ENCODE assay signal across 22 mouse cellular contexts in the genomic region with DNA sequence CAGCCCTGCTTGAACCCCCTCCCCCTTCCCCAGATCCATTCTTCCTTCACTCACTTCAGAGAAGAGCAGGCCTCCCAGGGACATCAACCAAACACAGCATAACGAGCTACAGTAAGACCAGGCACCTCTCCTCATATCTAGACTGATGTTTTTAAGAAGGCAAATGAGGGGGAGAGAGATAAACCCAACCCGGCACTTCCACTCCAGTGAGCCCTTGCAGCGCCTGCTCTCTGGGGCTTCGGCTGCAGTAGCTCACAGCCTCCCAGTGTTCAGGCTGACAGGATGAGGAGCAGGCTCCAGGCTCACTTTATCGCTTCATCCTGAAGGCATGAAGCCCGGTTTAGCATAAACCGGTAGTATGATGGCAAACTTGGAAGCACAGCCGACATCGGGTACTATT.
DNase-seq lines count a peak whose midpoint lies in the region; ATAC-seq lines count a peak whose summit lies in the region.
"Had no signal": no experiment of that assay in that cellular context is flagged by ENCODE, and none has a peak within 500 bp of the region (broad histone marks: within the 10 kb centered on the region; RNA-seq: fewer than 3 reads in every experiment).

No protein-coding gene starts in this region.

- no peaks in the 10 kb centered on the region for H3K9me3 ChIP-seq in midbrain, embryonic 15.5 days
- H3K9me3 ChIP-seq in midbrain, embryonic 10.5 days (replicated peaks) = no peaks in the 10 kb centered on the region
- H3K9me3 ChIP-seq in hindbrain, embryonic 11.5 days (ENCODE audit: control insufficient read depth, low read length) = no peaks in the 10 kb centered on the region
- H3K9me3 ChIP-seq: embryonic facial prominence, embryonic 12.5 days; heart, embryonic 10.5 days; heart, embryonic 15.5 days had no signal

- no peak overlapping the region for H3K4me2 ChIP-seq in midbrain, embryonic 15.5 days
- no peak overlapping the region for H3K4me2 ChIP-seq in hindbrain, embryonic 11.5 days (replicated peaks; ENCODE audit: low read depth, low read length)
- H3K4me2 ChIP-seq: embryonic facial prominence, embryonic 12.5 days; heart, embryonic 15.5 days; hindbrain, embryonic 14.5 days had no signal

- 0 out of 2 replicates have a peak, but pooled peaks cover 3% of the 10 kb centered on the region for H3K27me3 ChIP-seq in midbrain, embryonic 15.5 days (replicated peaks)
- peaks cover 88% of the 10 kb centered on the region for H3K27me3 ChIP-seq in midbrain, embryonic 10.5 days (ENCODE audit: low read depth, poor library complexity, severe bottlenecking)
- peaks cover 4% of the 10 kb centered on the region; the same call in 1 of the 2 replicates for H3K27me3 ChIP-seq in hindbrain, embryonic 11.5 days (ENCODE audit: control insufficient read depth, insufficient read depth, low read length)

- H3K36me3 ChIP-seq in midbrain, embryonic 15.5 days (replicated peaks) = no peaks in the 10 kb centered on the region
- no peaks in the 10 kb centered on the region for H3K36me3 ChIP-seq in midbrain, embryonic 10.5 days
- H3K36me3 ChIP-seq in hindbrain, embryonic 11.5 days (ENCODE audit: control insufficient read depth, insufficient read depth, low read length) = no peaks in the 10 kb centered on the region
- H3K36me3 ChIP-seq: embryonic facial prominence, embryonic 12.5 days; G1E; heart, embryonic 10.5 days; heart, embryonic 15.5 days had no signal

- H3K9ac ChIP-seq in midbrain, embryonic 15.5 days = 0 out of 2 replicates have a peak overlapping the region, but pooled peaks have one; percentile 19
- H3K9ac ChIP-seq in hindbrain, embryonic 11.5 days (ENCODE audit: low read depth, low read length) = no peak overlapping the region
- H3K9ac ChIP-seq: embryonic facial prominence, embryonic 12.5 days; heart, embryonic 15.5 days; hindbrain, embryonic 14.5 days had no signal

- 17% methylated on average over 9 of the region's 9 CpGs for WGBS in midbrain, embryonic 15.5 days
- 28% methylated on average over 9 of the region's 9 CpGs for WGBS in midbrain, embryonic 10.5 days
- WGBS in hindbrain, embryonic 11.5 days = 45% methylated on average over 9 of the region's 9 CpGs

- peak; percentile 54 for ATAC-seq in midbrain, embryonic 15.5 days (replicated peaks)
- ATAC-seq in hindbrain, embryonic 11.5 days (ENCODE audit: low FRiP score) = no peak
- ATAC-seq: CD4-positive, CD25-positive, alpha-beta regulatory T cell, adult 4 months had no signal

- peaks cover 15% of the 10 kb centered on the region for H3K4me1 ChIP-seq in midbrain, embryonic 15.5 days
- H3K4me1 ChIP-seq in midbrain, embryonic 10.5 days = peaks cover 21% of the 10 kb centered on the region
- no peaks in the 10 kb centered on the region for H3K4me1 ChIP-seq in hindbrain, embryonic 11.5 days (replicated peaks; ENCODE audit: control insufficient read depth, insufficient read depth, low read length)

- H3K4me3 ChIP-seq in midbrain, embryonic 15.5 days = no peak overlapping the region
- H3K4me3 ChIP-seq in midbrain, embryonic 10.5 days = no peak overlapping the region
- H3K4me3 ChIP-seq in hindbrain, embryonic 11.5 days (ENCODE audit: low read depth, low read length) = no peak overlapping the region
- H3K4me3 ChIP-seq: embryonic facial prominence, embryonic 12.5 days; heart, embryonic 10.5 days; heart, embryonic 15.5 days had no signal

- DNase-seq in embryo, embryonic 10 days (ENCODE audit: low spot score) = peak; percentile 20
- DNase-seq in embryo, embryonic 10.5 days (ENCODE audit: low spot score) = no peak
- peak; percentile 15 for DNase-seq in kidney, postnatal 10 days
- DNase-seq in kidney, adult 9 months = no peak
- no peak for DNase-seq in midbrain, embryonic 10.5 days (ENCODE audit: low spot score)
- DNase-seq in retina, postnatal 1 day = peak; percentile 42
- DNase-seq in hindbrain, embryonic 11.5 days (ENCODE audit: low spot score) = no peak
- DNase-seq: adrenal gland, postnatal 10 days; B cell, adult 2 months; cerebellum, adult 11-12 months; cerebellum, adult 9-10 months; cerebellum, postnatal 25 days; gastrocnemius, postnatal 36 days; heart, adult 11 months; heart, postnatal 14 days had no signal

- peak overlapping the region; percentile 39; the same call in 1 of the 2 replicates for H3K27ac ChIP-seq in midbrain, embryonic 15.5 days
- H3K27ac ChIP-seq in midbrain, embryonic 10.5 days (replicated peaks) = no peak overlapping the region
- H3K27ac ChIP-seq in hindbrain, embryonic 11.5 days (ENCODE audit: low read depth, low read length) = no peak overlapping the region
- H3K27ac ChIP-seq: embryonic facial prominence, embryonic 12.5 days; heart, embryonic 10.5 days; heart, embryonic 15.5 days; hindbrain, embryonic 14.5 days had no signal

Comparison
In these comparisons a context has a peak if more than half of its experiments do, and no peak if none do; other contexts are left out.
1. DNase-seq: peak in embryo, embryonic 10 days (single experiment), kidney, postnatal 10 days (single experiment) and retina, postnatal 1 day (single experiment); none in embryo, embryonic 10.5 days (single experiment), kidney, adult 9 months (single experiment), midbrain, embryonic 10.5 days (single experiment) and hindbrain, embryonic 11.5 days (single experiment).